Comparison of ENCODE assay signal across 12 mouse cellular contexts in genomic region chr5:18502831-18503230, GRCm38 (mm10).
DNase-seq lines count a peak whose midpoint lies in the region; ATAC-seq and TF ChIP-seq lines count a peak whose summit lies in the region.
"Had no signal": no experiment of that assay in that cellular context is flagged by ENCODE, and none has a peak within 500 bp of the region (broad histone marks: within the 10 kb centered on the region; RNA-seq: fewer than 3 reads in every experiment).

No protein-coding gene starts in this region.

- DNase-seq in liver, adult 2 months (ENCODE audit: extremely low read depth, low read depth, low spot score), result peak; percentile 47
- DNase-seq in liver, embryonic 11.5 days (ENCODE audit: low spot score), result no peak
- peak; percentile 18 for DNase-seq in brain, adult 2 months (ENCODE audit: low read depth, low spot score)
- peak; percentile 45 for DNase-seq in gonadal fat pad, adult 2 months (ENCODE audit: low read depth)
- peak; percentile 6 to 17 for DNase-seq in kidney, postnatal 4 days
- no peak for DNase-seq in MN1 (ENCODE audit: low spot score)
- DNase-seq: heart, adult 2 months; layer of hippocampus, adult 9-11 months had no signal

- no peaks in the 10 kb centered on the region for H3K79me2 ChIP-seq in liver, adult 2 months (ENCODE audit: control insufficient read depth, insufficient read depth, low read length)

- H3K9me3 ChIP-seq in liver, embryonic 11.5 days (ENCODE audit: control insufficient read depth, low read length), result no peaks in the 10 kb centered on the region
- H3K9me3 ChIP-seq: embryonic facial prominence, embryonic 15.5 days; megakaryocyte, embryonic 14.5 days had no signal

- TF ChIP-seq CTCF in liver, adult 2 months (IDR thresholded peaks at IDR 0.05; ENCODE audit: low read depth, low read length), result peak; percentile 40; the same call in 1 of the 2 replicates

- no peaks in the 10 kb centered on the region for H3K36me3 ChIP-seq in liver, adult 2 months (ENCODE audit: control insufficient read depth, insufficient read depth, low read length)
- no peaks in the 10 kb centered on the region for H3K36me3 ChIP-seq in liver, embryonic 11.5 days (ENCODE audit: control insufficient read depth, insufficient read depth, low read length)
- H3K36me3 ChIP-seq: embryonic facial prominence, embryonic 15.5 days had no signal

- no peaks in the 10 kb centered on the region for H3K27me3 ChIP-seq in liver, adult 2 months (ENCODE audit: control insufficient read depth, insufficient read depth, low read length)
- H3K27me3 ChIP-seq in liver, embryonic 11.5 days (replicated peaks; ENCODE audit: control insufficient read depth, insufficient read depth, low read length), result no peaks in the 10 kb centered on the region
- H3K27me3 ChIP-seq: embryonic facial prominence, embryonic 15.5 days; megakaryocyte, embryonic 14.5 days had no signal

- WGBS in liver, adult 2 months, result 7% methylated on average over 12 of the region's 12 CpGs
- WGBS in liver, embryonic 11.5 days, result 23% methylated on average over 12 of the region's 12 CpGs

- H3K9ac ChIP-seq in liver, adult 2 months (ENCODE audit: low read depth, low read length), result no peak overlapping the region
- no peak overlapping the region for H3K9ac ChIP-seq in liver, embryonic 11.5 days (ENCODE audit: low read depth, low read length)
- H3K9ac ChIP-seq: embryonic facial prominence, embryonic 15.5 days had no signal

- no peak overlapping the region for H3K4me3 ChIP-seq in liver, adult 2 months (ENCODE audit: insufficient read depth, low read depth, low read length)
- no peak overlapping the region for H3K4me3 ChIP-seq in liver, embryonic 11.5 days (ENCODE audit: low read depth, low read length)
- H3K4me3 ChIP-seq: embryonic facial prominence, embryonic 15.5 days; heart, adult 2 months; megakaryocyte, embryonic 14.5 days had no signal

- no peak overlapping the region for H3K4me2 ChIP-seq in liver, embryonic 11.5 days
- H3K4me2 ChIP-seq: embryonic facial prominence, embryonic 15.5 days had no signal

- no peak for TF ChIP-seq POLR2A in liver, adult 2 months (IDR thresholded peaks at IDR 0.05; ENCODE audit: extremely low read depth, insufficient read depth, low read length)

- H3K4me1 ChIP-seq in liver, adult 2 months (ENCODE audit: control insufficient read depth, insufficient read depth, low read length), result no peaks in the 10 kb centered on the region
- no peaks in the 10 kb centered on the region for H3K4me1 ChIP-seq in liver, embryonic 11.5 days (replicated peaks; ENCODE audit: control insufficient read depth, insufficient read depth, low read length)
- H3K4me1 ChIP-seq: embryonic facial prominence, embryonic 15.5 days; megakaryocyte, embryonic 14.5 days had no signal

- H3K27ac ChIP-seq in liver, adult 2 months (replicated peaks; ENCODE audit: insufficient read depth, low read depth, low read length), result no peak overlapping the region
- no peak overlapping the region for H3K27ac ChIP-seq in liver, embryonic 11.5 days (ENCODE audit: low read depth, low read length)
- H3K27ac ChIP-seq: embryonic facial prominence, embryonic 15.5 days; heart, adult 2 months had no signal

- ATAC-seq in liver, embryonic 11.5 days (replicated peaks; ENCODE audit: low FRiP score), result no peak
- no peak for ATAC-seq in monocyte, adult 5-6 weeks (replicated peaks; ENCODE audit: insufficient number of reproducible peaks, low FRiP score, low TSS enrichment, poor library complexity, severe bottlenecking)
- no peak for ATAC-seq in megakaryocyte progenitor cell, adult 5-6 weeks (replicated peaks; ENCODE audit: poor library complexity)

Comparison
In these comparisons a context has a peak if more than half of its experiments do, and no peak if none do; other contexts are left out.
1. DNase-seq: peak in liver, adult 2 months (single experiment), brain, adult 2 months (single experiment), gonadal fat pad, adult 2 months (single experiment) and kidney, postnatal 4 days (2 of 2); none in liver, embryonic 11.5 days (single experiment) and MN1 (single experiment).